Mouse (Mus musculus) MEL (cell line): ENCODE data around the gene Lonp2. TPM values are rescaled to one million over a fixed set of nuclear protein-coding genes. Genes with fewer than 3 reads are reported as not detected.

Experiments used
- DNase-seq: peaks from one replicate; pipeline ENCODE4 v3.0.0; 2011; ENCODE audit warnings: low read depth, low spot score
- H3K27ac ChIP-seq: 2 replicates; pipeline ENCODE4 v1.5.1; 2012; ENCODE audit warnings: low read depth, mild to moderate bottlenecking, control low read depth, low read length, moderate library complexity; ENCODE audit not compliant: control insufficient read depth
- H3K27me3 ChIP-seq, 2 experiments: fragments of 150-350 bp in 1 of 2; sonication (generic) in 1 of 2; 2 replicates each; pipeline ENCODE4 v1.6.1; 2012; ENCODE audit warnings: low read length in 2 of 2, mild to moderate bottlenecking in 2 of 2, improper control_type of control experiment in 1 of 2, moderate library complexity in 1 of 2; ENCODE audit not compliant: insufficient read depth in 2 of 2, control insufficient read depth in 1 of 2
- H3K36me3 ChIP-seq, 2 experiments: 2 replicates each; pipeline ENCODE4 v1.6.1; 2012 to 2014; ENCODE audit warnings: low read length in 2 of 2, improper control_type of control experiment in 1 of 2, inconsistent platforms in 1 of 2, mild to moderate bottlenecking in 1 of 2; ENCODE audit not compliant: insufficient read depth in 2 of 2, control insufficient read depth in 1 of 2
- H3K4me1 ChIP-seq, 2 experiments: fragments of 150-350 bp in 1 of 2; sonication (generic) in 1 of 2; 2 replicates each; pipeline ENCODE4 v1.6.1; 2012; ENCODE audit warnings: low read length in 2 of 2, improper control_type of control experiment in 1 of 2, mild to moderate bottlenecking in 1 of 2; ENCODE audit not compliant: insufficient read depth in 2 of 2, control insufficient read depth in 1 of 2
- H3K4me3 ChIP-seq, 2 experiments: fragments of 150-350 bp in 1 of 2; sonication (generic) in 1 of 2; 2 replicates each; pipeline ENCODE4 v1.5.1; 2012; ENCODE audit warnings: low read depth in 2 of 2, low read length in 2 of 2, mild to moderate bottlenecking in 2 of 2, moderate library complexity in 2 of 2, control low read depth in 1 of 2, improper control_type of control experiment in 1 of 2; ENCODE audit not compliant: control insufficient read depth in 1 of 2, insufficient read depth in 1 of 2
- H3K79me2 ChIP-seq: 2 replicates; pipeline ENCODE4 v1.6.1; 2012; ENCODE audit warnings: mild to moderate bottlenecking, low read length, moderate library complexity; ENCODE audit not compliant: control insufficient read depth, poor library complexity, insufficient read depth
- H3K9ac ChIP-seq: 2 replicates; pipeline ENCODE4 v1.6.1; 2012; ENCODE audit warnings: low read depth, mild to moderate bottlenecking, control low read depth, low read length, moderate library complexity; ENCODE audit not compliant: control insufficient read depth, poor library complexity, severe bottlenecking
- H3K9me3 ChIP-seq: fragments of 150-350 bp; sonication (generic); replicated peaks from 2 replicates; pipeline ENCODE4 v1.6.1; 2012; ENCODE audit warnings: mild to moderate bottlenecking, low read length, improper control_type of control experiment, moderate library complexity; ENCODE audit not compliant: insufficient read depth
- CHD1 ChIP-seq: IDR thresholded peaks from 2 replicates; pipeline ENCODE4 v1.6.1; 2012; ENCODE audit warnings: low read depth, mild to moderate bottlenecking, inconsistent platforms, low read length, improper control_type of control experiment
- CHD2 ChIP-seq: IDR thresholded peaks from 2 replicates; pipeline ENCODE4 v1.6.1; 2011; ENCODE audit warnings: low read length, improper control_type of control experiment
- E2F4 ChIP-seq: IDR thresholded peaks from 2 replicates; pipeline ENCODE4 v1.6.1; 2011; ENCODE audit warnings: low read depth, low read length, improper control_type of control experiment, borderline replicate concordance
- ELF1 ChIP-seq: IDR thresholded peaks from 2 replicates; pipeline ENCODE4 v1.6.1; 2014; ENCODE audit warnings: low read depth, mild to moderate bottlenecking, inconsistent platforms, low read length, improper control_type of control experiment, moderate library complexity
- EP300 ChIP-seq, 2 experiments: IDR thresholded peaks; 2 replicates each; pipeline ENCODE4 v1.6.1; 2011; ENCODE audit warnings: improper control_type of control experiment in 2 of 2, low read length in 2 of 2, low read depth in 1 of 2, mild to moderate bottlenecking in 1 of 2
- ETS1 ChIP-seq: IDR thresholded peaks from 2 replicates; pipeline ENCODE4 v1.6.1; 2012; ENCODE audit warnings: low read depth, mild to moderate bottlenecking, inconsistent platforms, low read length, improper control_type of control experiment, moderate library complexity
- GATA1 ChIP-seq: IDR thresholded peaks from 2 replicates; pipeline ENCODE4 v1.6.1; 2011; ENCODE audit warnings: low read depth, low read length, improper control_type of control experiment
- MAFK ChIP-seq: IDR thresholded peaks from 2 replicates; pipeline ENCODE4 v1.6.1; 2011; ENCODE audit warnings: low read depth, mild to moderate bottlenecking, low read length, improper control_type of control experiment, borderline replicate concordance
- MAX ChIP-seq: IDR thresholded peaks from 2 replicates; pipeline ENCODE4 v1.6.1; 2011; ENCODE audit warnings: low read length, improper control_type of control experiment
- MAZ ChIP-seq: IDR thresholded peaks from 2 replicates; pipeline ENCODE4 v1.6.1; 2012; ENCODE audit warnings: low read depth, mild to moderate bottlenecking, inconsistent platforms, low read length, improper control_type of control experiment
- MXI1 ChIP-seq: IDR thresholded peaks from 2 replicates; pipeline ENCODE4 v1.6.1; 2011; ENCODE audit warnings: mild to moderate bottlenecking, low read depth, low read length, improper control_type of control experiment
- MYC ChIP-seq: IDR thresholded peaks from 2 replicates; pipeline ENCODE4 v1.6.1; 2011; ENCODE audit warnings: low read depth, mild to moderate bottlenecking, low read length, improper control_type of control experiment, moderate library complexity
- POLR2A ChIP-seq, 2 experiments: IDR thresholded peaks; 2 replicates each; pipeline ENCODE4 v1.6.1; 2011 to 2012; ENCODE audit warnings: low read length in 2 of 2, mild to moderate bottlenecking in 2 of 2, control low read depth in 1 of 2, improper control_type of control experiment in 1 of 2, low read depth in 1 of 2, moderate library complexity in 1 of 2; ENCODE audit not compliant: control insufficient read depth in 1 of 2, insufficient read depth in 1 of 2, poor library complexity in 1 of 2
- SMC3 ChIP-seq: IDR thresholded peaks from 2 replicates; pipeline ENCODE4 v1.6.1; 2011; ENCODE audit warnings: low read depth, low read length, improper control_type of control experiment
- TAL1 ChIP-seq: IDR thresholded peaks from 2 replicates; pipeline ENCODE4 v1.6.1; 2012; ENCODE audit warnings: mild to moderate bottlenecking, inconsistent platforms, low read length, moderate library complexity, mixed read lengths
- TBP ChIP-seq: IDR thresholded peaks from 2 replicates; pipeline ENCODE4 v1.8.0; 2011; ENCODE audit warnings: low read depth, low read length, improper control_type of control experiment
- UBTF ChIP-seq: IDR thresholded peaks from 2 replicates; pipeline ENCODE4 v1.6.1; 2012; ENCODE audit warnings: low read depth, mild to moderate bottlenecking, inconsistent platforms, low read length, improper control_type of control experiment, moderate library complexity, borderline replicate concordance; ENCODE audit not compliant: insufficient read depth
- USF1 ChIP-seq: IDR thresholded peaks from 2 replicates; pipeline ENCODE4 v1.6.1; 2014; ENCODE audit warnings: low read depth, mild to moderate bottlenecking, inconsistent platforms, low read length, improper control_type of control experiment, moderate library complexity
- USF2 ChIP-seq, 2 experiments: IDR thresholded peaks; 2 replicates each; pipeline ENCODE4 v1.6.1; 2011 to 2012; ENCODE audit warnings: improper control_type of control experiment in 2 of 2, low read length in 2 of 2, borderline replicate concordance in 1 of 2, inconsistent platforms in 1 of 2, low read depth in 1 of 2, mild to moderate bottlenecking in 1 of 2; ENCODE audit not compliant: insufficient read depth in 1 of 2
- ZC3H11A ChIP-seq: IDR thresholded peaks from 2 replicates; pipeline ENCODE4 v1.6.1; 2012; ENCODE audit warnings: low read depth, mild to moderate bottlenecking, inconsistent platforms, low read length, improper control_type of control experiment
- ZKSCAN1 ChIP-seq: IDR thresholded peaks from 2 replicates; pipeline ENCODE4 v1.6.1; 2012; ENCODE audit warnings: low read depth, mild to moderate bottlenecking, inconsistent platforms, low read length, improper control_type of control experiment, moderate library complexity
- ZMIZ1 ChIP-seq: IDR thresholded peaks from 2 replicates; pipeline ENCODE4 v1.6.1; 2012; ENCODE audit warnings: low read depth, mild to moderate bottlenecking, inconsistent platforms, low read length, improper control_type of control experiment, moderate library complexity
- ZNF384 ChIP-seq: IDR thresholded peaks from 2 replicates; pipeline ENCODE4 v1.6.1; 2012; ENCODE audit warnings: low read depth, mild to moderate bottlenecking, inconsistent platforms, low read length, improper control_type of control experiment
- polyA plus RNA-seq, 2 experiments: library from polyadenylated mRNA; stranded (reverse) in 1 of 2; unstranded in 1 of 2; fragments of >175 nt in 1 of 2; fragments of >200 nt in 1 of 2; gene quantifications; 2 replicates each; pipeline versions ENCODE4 v1.2.1 to v1.2.4; 2012; ENCODE audit warnings: low replicate concordance in 2 of 2, low read depth in 1 of 2; ENCODE audit not compliant: insufficient read length in 2 of 2, insufficient read depth in 1 of 2, missing spikeins in 1 of 2
- total RNA-seq: library from RNA; depleted of rRNA; stranded (reverse); fragments of 300-350 nt; gene quantifications from 2 replicates; pipeline ENCODE4 v1.2.3, GENCODE M21; 2012

The Lonp2 gene
- total and polyA plus RNA-seq, 3 experiments = 26.6 to 31.2 TPM; not detected in 1

DNA sequence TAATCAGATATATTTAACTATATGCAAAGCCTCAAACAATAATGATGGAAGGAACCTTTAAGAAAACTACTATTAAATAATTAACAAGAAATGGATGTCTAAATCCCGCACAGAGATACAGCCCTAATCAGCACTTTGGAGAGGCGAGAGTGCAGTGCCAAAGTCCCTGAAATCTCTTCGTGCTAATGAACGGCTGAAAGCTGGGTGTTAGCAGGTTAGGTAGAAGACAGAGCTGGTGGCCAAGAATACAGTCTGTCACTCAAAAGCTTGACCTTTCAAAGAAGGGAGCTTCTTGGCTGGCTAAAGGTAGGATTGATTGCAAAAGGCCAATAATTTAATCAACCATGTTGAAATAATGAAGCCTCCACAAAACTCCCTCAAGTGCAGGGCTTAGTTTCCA is 110.3 kb downstream of the Lonp2 start:
- H3K36me3 ChIP-seq = peaks cover 0 to 23% of the 10 kb centered on the region in 2 experiments; a peak in 2 of 4 replicates
- H3K27ac ChIP-seq = no peak overlapping the region
- no peak overlapping the region for H3K9ac ChIP-seq
- peaks cover 51% of the 10 kb centered on the region for H3K79me2 ChIP-seq
- H3K4me3 ChIP-seq = no peak overlapping the region
- H3K4me1 ChIP-seq = peaks cover 11 to 17% of the 10 kb centered on the region in 2 experiments
- H3K27me3 ChIP-seq = no peaks in the 10 kb centered on the region
- no peak for TF ChIP-seq ZC3H11A
- TF ChIP-seq ZNF384 = no peak
- no peak for TF ChIP-seq MXI1
- TF ChIP-seq MYC = no peak
- TF ChIP-seq GATA1 = no peak
- TF ChIP-seq USF2 (IDR thresholded peaks at IDR 0.05; ENCODE audit: borderline replicate concordance in 1 of 2, insufficient read depth in 1 of 2, low read depth in 1 of 2, low read length in 2 of 2) = no peak
- TF ChIP-seq UBTF = no peak
- no peak for TF ChIP-seq CHD1
- TF ChIP-seq SMC3 = no peak
- no peak for TF ChIP-seq MAFK
- no peak for TF ChIP-seq E2F4
- no peak for TF ChIP-seq ZKSCAN1
- no peak for TF ChIP-seq TAL1
- no peak for TF ChIP-seq EP300 (IDR thresholded peaks at IDR 0.05; ENCODE audit: low read depth in 1 of 2, low read length in 2 of 2)
- TF ChIP-seq MAX = no peak
- no peak for TF ChIP-seq ZMIZ1
- no peak for DNase-seq
- H3K9me3 ChIP-seq = no peaks in the 10 kb centered on the region

DNA sequence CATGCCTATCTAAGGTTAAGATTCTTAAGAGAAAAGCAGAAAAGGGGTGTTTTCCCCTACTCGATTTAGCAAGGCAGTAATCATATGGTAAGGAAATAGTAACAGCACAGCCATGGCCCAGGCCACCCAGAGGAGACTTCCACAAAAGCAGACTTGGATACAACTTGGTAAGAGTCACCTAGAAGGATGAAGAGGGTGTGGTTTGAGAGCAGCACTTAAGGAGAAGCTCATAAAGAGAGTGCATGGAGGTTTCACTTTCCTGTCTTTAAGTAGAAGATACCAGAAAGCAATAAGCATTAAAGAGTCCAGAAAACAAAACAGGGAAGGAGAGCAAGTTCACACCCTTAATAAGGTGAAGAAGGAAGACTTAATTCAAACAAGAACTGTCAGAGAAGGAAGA is 111.1 kb downstream of the Lonp2 start:
- H3K4me3 ChIP-seq = no peak overlapping the region
- peaks cover 11 to 17% of the 10 kb centered on the region in 2 experiments for H3K4me1 ChIP-seq
- H3K9me3 ChIP-seq = no peaks in the 10 kb centered on the region
- no peak for DNase-seq
- H3K27me3 ChIP-seq = no peaks in the 10 kb centered on the region
- TF ChIP-seq POLR2A (IDR thresholded peaks at IDR 0.05; ENCODE audit: control insufficient read depth in 1 of 2, insufficient read depth in 1 of 2, low read depth in 1 of 2, low read length in 2 of 2, poor library complexity in 1 of 2) (no peak), ELF1 (no peak), MAZ (no peak), USF1 (no peak), USF2 (IDR thresholded peaks at IDR 0.05; ENCODE audit: borderline replicate concordance in 1 of 2, insufficient read depth in 1 of 2, low read depth in 1 of 2, low read length in 2 of 2) (no peak), TAL1 (no peak), GATA1 (no peak), ZNF384 (no peak), CHD2 (no peak), ETS1 (no peak), E2F4 (no peak), MAX (no peak), TBP (no peak)
- H3K27ac ChIP-seq = no peak overlapping the region
- H3K79me2 ChIP-seq = peaks cover 56% of the 10 kb centered on the region
- H3K9ac ChIP-seq = no peak overlapping the region
- peaks cover 0 to 26% of the 10 kb centered on the region in 2 experiments; a peak in 2 of 4 replicates for H3K36me3 ChIP-seq
